Mouse (Mus musculus) heart, adult 9 months (tissue): Measurements from ENCODE around the gene Grik4.
"Not testable (repeated sequence)": the region's sequence is repeated elsewhere in the genome, so short reads cannot be mapped to it uniquely, and the experiment has no call there.

Experiments used
- DNase-seq, 2 experiments: peaks; one replicate each; pipeline ENCODE4 v3.0.0; 2022; ENCODE audit warnings: low spot score in 2 of 2

Gene Grik4

GRCm38 (mm10) chr9:42797276-42797675, 147.0 kb downstream of the Grik4 start:
- DNase-seq, result no peak

GRCm38 (mm10) chr9:42795881-42796280, 148.4 kb downstream of the Grik4 start:
- DNase-seq, result no peak

- no peak for DNase-seq
Observed at GRCm38 (mm10) chr9:42794006-42794405, 150.3 kb downstream of the Grik4 start.

GRCm38 (mm10) chr9:42793581-42793980, 150.7 kb downstream of the Grik4 start:
- DNase-seq, result no peak

- DNase-seq, result no peak
Observed at GRCm38 (mm10) chr9:42792381-42792780, 151.9 kb downstream of the Grik4 start.

GRCm38 (mm10) chr9:42791779-42792178, 152.5 kb downstream of the Grik4 start:
- no peak for DNase-seq

- DNase-seq, result no peak
Observed at GRCm38 (mm10) chr9:42791346-42791745, 152.9 kb downstream of the Grik4 start.

- peak in 1 of 2 experiments; percentile 19 for DNase-seq
Observed at GRCm38 (mm10) chr9:42788471-42788870, 155.8 kb downstream of the Grik4 start.

GRCm38 (mm10) chr9:42786882-42787281, 157.4 kb downstream of the Grik4 start:
- no peak for DNase-seq

GRCm38 (mm10) chr9:42786286-42786685, 158.0 kb downstream of the Grik4 start:
- DNase-seq, result no peak

- no peak for DNase-seq
Observed at GRCm38 (mm10) chr9:42785173-42785830, 159.0 kb downstream of the Grik4 start.

GRCm38 (mm10) chr9:42783248-42783903, 160.9 kb downstream of the Grik4 start:
- DNase-seq, result no peak

GRCm38 (mm10) chr9:42778471-42779263, 165.6 kb downstream of the Grik4 start:
- DNase-seq, result not testable (repeated sequence)

- no peak for DNase-seq
Observed at GRCm38 (mm10) chr9:42777913-42778312, 166.4 kb downstream of the Grik4 start.

GRCm38 (mm10) chr9:42776804-42777203, 167.5 kb downstream of the Grik4 start:
- no peak for DNase-seq

- DNase-seq, result no peak
Observed at GRCm38 (mm10) chr9:42764823-42765560, 179.3 kb downstream of the Grik4 start.

GRCm38 (mm10) chr9:42758682-42759205, 185.5 kb downstream of the Grik4 start:
- DNase-seq, result no peak

GRCm38 (mm10) chr9:42757012-42757640, 187.2 kb downstream of the Grik4 start:
- DNase-seq, result no peak

GRCm38 (mm10) chr9:42754699-42755098, 189.6 kb downstream of the Grik4 start:
- no peak for DNase-seq

GRCm38 (mm10) chr9:42751160-42751559, 193.1 kb downstream of the Grik4 start:
- DNase-seq, result no peak

GRCm38 (mm10) chr9:42750176-42750575, 194.1 kb downstream of the Grik4 start:
- DNase-seq, result peak; percentile 21 to 24
